Mouse (Mus musculus) cerebral cortex, adult 2 months (tissue): ENCODE results near the gene Ano4.

ENCODE experiments used
- WGBS: fragments of 180-500 bp; shearing (Covaris S2); methylation state at CpG from one replicate; pipeline ENCODE4 v1.1.7; 2018; 5-methylcytosine and 5-hydroxymethylcytosine counted together

Ano4 gene

DNA sequence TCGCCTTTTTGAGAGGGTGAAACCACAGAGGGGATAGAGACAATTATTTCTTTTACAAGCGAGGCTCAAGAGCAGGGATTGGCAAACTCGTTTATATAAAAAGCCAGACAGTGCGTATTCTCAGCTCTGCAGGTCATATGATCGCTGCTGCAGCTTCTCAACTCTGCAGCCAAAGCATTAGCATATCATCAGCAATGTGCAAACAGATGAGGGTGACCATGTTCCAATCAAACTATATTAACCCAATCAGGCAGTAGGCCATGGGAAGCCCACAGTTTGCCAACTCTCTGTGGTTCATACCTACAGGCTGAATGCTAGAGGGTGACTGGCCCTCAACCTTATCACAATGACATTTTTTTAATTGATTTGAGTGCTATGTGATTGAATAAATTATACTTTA is 64.2 kb downstream of the Ano4 start:
- WGBS, result 57% methylated on average over 5 of the region's 5 CpGs

DNA sequence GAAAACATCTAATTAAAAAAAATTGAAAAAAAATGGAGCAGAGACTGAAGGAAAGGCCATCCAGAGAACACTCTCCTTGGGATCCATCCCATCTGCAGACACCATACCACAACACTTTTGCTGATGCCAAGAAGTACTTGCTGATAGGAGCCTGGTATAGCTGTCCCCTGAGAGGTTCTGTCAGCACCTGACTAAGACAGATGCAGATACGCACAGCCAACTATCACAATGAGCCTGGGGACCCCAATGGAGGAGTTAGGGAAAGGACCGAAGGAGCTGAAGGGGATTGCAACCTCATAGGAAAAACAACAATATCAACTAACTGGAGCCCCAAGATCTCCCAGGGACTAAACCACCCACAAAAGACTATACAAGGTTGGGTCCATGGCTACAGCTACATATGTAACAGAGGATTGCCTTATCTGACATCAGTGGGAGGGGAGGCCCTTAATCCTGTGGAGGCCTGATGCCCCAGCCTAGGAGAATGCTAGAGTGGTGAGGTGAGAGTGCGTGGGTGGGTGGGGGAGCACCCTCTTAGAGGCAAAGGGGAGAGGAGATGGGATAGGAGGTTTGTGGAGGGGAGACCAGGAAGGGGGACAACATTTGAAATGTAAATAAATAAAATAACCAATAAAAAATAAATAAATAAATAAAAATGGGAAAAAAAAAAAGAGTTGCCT is 71.4 kb downstream of the Ano4 start:
- WGBS, result 94% methylated on average over 3 of the region's 3 CpGs

DNA sequence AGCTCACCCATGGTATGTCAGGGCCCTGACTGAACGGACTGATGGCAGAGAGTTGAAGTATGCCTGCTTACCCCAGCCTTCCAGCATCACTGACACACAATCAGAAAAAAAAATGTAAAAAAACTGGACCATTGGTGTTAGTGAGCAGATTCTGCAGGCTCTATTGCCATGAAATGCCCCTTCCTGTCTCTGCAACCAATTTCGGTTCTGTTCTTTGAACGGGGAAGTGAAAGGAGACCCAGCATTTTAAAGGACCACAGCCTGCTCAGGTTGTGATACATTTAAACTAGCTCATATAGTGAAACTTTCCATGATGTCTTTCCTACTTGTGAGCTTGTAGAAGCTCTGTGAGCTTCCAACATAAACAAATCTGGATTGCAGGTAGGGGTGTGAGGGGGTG is 77.2 kb downstream of the Ano4 start:
- WGBS, result 86% methylated on average over 3 of the region's 3 CpGs

DNA sequence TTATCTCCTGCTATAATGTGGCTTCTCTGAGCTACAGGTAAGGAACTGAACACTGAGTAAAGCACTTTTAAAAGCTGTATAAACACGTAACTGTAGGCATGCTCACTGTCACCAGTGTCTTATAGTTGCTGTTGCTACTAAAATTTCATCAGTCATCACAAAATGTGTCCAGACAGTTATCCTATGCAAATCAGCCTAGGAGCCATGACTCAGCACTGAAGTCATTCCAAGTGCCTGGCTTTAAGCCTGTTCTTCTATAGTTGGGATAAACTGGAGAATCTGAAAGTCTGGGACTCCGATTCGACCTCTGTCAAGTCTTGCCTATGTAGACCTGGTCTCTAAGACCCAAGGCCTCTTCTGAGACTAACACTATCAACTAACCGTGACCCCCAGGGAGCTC is 81.2 kb downstream of the Ano4 start:
- WGBS, result 48% methylated on average over 4 of the region's 4 CpGs

DNA sequence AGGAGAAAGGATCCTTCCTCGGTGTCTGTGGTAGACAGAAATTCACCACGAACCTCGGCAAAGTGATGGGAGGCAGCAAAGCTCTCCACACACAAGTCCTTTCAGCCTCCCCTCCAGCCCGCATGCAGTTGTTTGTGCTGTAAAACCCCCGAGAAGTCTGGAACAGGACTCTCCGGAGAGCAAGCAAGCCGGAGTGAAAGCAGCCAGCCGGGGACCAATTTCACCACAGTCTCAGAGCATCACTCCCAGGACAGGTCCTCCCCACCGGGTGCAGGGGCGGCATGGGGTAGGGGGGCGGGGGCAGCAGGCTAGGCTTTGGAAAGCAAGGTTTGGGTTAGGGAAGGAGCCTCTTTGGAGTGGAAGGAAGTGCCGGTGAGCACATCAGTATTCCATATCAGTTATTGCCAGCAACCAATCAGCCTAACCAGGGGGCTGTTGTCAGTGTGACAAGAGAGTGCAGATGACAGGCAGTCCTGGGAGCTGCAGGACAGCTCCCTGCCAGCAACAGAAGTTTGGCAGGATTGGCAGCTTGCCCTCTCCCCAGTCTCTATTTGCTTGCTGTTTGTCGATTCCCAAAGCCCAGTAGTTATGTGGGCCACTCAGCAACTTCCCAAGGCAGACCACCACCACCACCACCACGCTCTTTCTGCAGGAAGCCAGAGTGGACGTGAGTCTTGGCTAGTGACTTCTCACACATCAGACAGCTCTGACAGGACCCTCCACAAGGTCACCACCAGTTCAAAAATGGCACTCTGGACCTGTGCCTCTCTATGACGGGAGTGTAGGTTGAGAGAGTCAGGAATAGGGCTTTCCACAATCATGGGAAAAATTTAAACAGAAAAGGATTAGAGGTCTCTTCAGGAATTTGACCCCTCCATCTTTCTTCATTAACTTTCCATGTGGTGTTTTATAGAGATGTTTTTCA is 86.8 kb downstream of the Ano4 start:
- 7% methylated on average over 16 of the region's 16 CpGs for WGBS

DNA sequence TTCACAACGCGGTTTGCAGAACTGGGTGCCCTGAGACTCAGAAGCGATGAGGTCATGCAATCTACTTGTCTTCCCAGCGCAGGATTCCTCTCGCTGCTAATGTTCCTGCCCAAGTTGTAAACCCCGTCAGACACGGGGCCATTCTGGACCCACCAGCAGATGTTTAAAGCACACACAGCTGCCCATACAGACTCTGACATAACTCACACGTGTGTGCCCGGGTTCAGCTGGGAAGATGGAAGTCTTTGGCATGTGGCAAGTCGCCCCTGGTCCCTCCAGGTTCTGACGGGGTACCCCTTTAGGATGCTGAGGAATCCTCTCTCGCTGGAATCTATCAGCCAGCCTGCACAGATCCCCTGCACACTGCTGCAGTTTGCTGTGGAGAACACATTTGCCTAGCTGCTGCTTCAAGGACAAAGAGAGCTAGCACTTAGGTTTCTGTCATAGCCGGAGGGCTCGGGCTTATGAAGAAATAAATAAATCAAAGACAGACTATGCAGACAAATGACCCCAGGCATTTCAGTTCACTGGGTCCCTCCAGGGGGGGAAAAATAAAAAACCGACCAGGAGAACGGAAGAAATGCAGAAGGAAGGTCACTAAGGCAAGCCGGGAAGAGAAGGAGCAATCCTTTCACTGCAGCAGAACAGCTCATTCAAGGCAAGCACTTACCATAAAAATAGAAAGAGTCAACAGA is 87.7 kb downstream of the Ano4 start:
- WGBS, result 2% methylated on average over 17 of the region's 17 CpGs

DNA sequence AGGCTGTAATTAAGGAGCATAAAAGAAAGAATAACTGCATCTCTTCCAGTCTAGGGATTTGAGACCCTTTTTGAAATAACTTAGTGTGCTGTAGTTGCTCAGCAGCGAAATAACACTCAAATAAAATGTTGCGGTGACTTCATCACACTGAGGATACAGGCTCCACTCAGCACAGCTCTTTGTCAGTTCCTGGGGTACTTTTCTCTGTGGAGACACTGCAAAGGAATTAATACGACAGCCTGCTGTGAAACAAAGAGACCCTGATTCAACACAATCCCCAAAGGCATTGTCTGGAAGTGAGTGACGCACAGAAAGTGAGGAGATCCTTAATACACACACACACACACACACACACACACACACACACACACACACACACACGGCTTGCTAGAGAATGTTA is 89.8 kb downstream of the Ano4 start:
- whole genome bisulfite sequencing, result 51% methylated on average over 5 of the region's 5 CpGs

DNA sequence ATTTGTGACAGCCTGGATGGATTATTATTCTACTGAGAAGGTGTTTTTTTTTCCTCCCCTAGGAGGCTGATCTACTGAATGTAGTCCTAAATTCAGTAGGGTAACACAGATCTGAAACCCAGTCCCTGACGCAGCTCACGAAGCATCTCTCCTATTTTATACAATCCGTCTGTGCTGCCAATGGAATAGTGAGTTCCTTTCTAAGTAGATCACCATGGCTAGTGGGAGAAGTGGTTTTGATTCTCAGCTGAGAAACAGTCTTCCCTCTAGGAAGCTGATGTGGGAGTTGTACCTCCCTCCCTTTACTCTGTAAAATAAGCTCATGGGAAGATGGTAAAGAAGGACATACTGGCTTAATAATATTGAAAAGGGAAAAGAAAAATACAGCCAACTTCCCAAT is 90.8 kb downstream of the Ano4 start:
- 28% methylated on average over 3 of the region's 3 CpGs for WGBS

DNA sequence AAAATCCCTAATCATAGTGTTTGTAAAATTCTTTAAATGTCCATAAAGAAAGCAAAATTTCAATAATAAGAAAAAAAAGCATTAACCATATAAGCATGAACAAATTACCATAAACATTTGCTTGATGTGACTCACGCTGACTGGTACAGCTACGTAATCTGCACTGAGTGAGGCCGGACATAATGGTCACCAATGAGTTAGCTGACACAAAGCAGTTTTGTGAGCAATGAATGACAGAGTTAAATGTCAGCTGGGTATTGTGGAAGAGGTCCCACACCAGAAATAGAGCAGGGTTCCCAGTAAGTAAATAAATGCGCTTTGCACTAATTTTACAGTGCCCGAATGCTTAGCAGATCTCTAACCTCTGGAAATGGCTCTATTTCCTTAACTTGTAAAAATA is 91.9 kb downstream of the Ano4 start:
- WGBS, result 81% methylated on average over 5 of the region's 5 CpGs

DNA sequence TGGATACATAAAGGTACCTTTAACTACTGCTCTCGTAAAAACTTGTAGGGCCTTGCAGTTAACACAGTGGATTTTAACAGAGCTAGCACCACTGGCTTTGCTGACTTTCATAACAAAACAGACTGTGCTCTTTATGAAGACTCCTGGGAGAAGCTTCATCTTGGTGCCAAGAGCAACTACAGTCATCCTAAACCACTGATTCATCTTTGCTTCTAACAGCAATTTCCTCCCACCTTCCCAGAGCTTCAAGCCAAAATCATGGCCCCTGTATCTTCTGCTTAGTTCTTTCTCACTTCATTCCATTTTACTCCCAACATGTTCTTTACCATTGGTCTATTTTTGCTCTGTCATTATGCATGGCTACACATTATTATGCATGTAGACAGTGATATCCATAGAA is 100.8 kb downstream of the Ano4 start:
- 54% methylated on average over 1 of the region's 1 CpGs for WGBS

DNA sequence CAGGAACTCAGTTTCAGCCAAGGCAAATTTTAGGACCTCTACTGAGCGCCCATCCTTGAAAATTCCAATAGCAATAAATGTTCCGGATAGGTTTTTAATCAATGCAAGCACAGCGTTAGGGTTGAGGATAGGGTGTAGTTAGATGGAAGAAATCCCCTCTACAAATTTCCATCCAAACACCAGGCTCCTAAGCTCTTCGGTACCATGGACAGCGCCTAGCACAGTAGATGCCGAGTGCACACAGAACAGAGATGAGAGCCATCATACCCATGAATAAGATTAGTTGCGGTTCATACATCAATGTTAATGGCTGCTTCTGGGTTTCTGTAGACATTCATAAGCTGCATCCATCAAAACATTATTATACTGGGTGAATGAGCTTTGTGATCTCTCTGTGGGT is 120.0 kb downstream of the Ano4 start:
- WGBS, result 61% methylated on average over 7 of the region's 7 CpGs

DNA sequence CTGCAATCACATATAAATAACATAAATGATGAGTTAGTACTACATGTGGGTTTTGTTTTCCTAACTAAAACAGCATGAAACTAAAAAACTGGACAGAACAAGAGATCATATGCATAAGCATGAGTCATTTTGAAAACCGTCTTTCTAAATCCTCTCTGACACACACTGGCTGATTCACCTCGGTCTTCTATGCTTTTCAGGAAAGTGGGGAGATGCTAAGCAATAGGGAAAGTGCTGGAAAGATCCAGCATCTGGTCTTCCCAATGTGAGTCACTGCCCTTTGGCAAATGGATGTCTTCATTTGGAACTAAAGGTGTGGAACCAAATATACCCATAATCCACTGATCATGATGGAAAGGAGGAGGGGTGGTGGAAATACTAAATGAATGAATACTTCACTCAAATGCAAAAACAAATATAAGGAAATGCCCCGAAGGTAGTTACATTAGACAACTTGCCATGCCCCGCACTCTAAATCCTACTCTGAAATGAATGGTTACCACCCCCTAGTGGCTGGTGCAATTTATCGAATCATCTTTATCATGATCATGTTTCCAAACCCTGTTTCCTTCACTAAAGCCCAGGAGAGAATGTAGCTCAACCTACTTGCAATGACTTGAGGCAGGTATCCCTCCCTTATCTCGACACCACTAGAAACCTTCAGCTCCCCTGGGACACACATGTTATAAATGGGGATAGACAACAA is 122.1 kb downstream of the Ano4 start:
- 62% methylated on average over 6 of the region's 6 CpGs for WGBS

DNA sequence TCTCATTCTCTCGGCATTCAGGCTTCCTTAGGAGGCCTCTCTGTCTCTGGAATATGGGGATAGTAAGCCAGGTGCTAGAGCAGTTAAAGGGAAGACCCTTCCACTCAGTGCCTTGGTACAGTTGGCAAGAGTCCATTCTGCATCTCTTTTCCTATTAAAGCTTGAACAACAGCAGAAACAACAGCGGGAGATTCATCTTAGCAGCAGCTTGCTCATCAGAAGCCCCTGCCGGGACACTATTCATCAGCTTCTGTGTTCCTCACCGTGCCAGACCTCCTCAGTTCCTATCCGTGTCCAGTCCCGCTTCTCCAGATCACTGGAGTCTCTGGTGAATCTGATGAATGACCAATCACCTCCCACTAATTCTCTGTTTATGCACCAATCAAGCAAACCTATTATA is 128.5 kb downstream of the Ano4 start:
- 68% methylated on average over 6 of the region's 6 CpGs for WGBS

DNA sequence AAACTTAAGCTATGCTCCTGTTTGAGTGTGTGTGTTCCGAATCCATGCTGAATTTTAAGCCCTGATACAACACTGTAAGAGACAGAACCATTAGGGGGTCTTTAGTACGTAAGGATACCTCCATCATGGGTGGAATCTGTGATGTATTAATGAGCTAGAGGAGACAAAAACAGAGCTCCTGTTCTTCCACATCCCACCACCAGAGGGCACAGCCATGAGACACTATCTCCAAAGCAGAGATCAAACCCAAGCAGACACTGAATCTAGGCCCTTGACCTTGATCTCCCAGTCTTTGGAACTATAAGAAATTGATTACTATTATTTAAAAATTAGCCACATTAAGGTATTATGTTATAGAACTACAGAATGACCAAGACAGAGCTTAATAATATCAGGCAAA is 138.7 kb downstream of the Ano4 start:
- WGBS, result 62% methylated on average over 2 of the region's 2 CpGs

DNA sequence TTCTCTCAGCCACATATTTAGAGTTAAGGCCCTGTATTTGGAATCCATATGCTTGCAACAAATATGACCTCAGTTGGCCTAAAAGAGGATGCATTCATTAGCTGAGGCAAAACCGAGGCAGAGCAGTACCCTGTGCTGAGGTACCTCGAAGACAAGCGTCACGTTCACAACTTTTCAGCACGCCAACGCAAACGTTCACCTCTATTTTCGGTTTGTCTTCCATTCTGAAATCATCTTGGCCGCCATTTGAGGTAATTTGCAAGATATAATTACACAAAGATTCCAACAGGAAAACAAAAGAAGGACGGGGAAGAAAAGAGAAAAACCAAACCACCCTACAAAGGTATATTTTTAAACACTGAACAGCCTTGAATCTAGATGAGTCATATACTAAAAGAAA is 148.1 kb downstream of the Ano4 start:
- 54% methylated on average over 10 of the region's 10 CpGs for WGBS

DNA sequence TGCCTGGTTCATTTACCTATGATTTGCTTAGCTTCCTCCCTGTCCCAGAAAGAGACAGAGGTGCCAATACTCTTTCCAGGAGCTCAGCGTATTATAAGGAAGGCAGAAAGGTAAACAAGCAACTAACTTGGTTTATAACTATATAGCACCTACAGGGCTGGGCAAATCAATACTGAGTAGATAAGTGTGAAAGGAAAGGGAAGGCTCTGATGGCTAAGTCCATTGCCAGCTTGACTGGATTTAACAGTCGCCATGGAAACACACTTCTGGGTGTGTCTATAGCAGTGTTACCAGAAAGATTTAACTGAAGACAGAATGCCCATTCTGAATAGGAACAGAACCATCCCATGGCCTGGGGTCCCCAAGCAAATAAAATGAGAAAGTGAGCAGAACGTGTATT is 149.5 kb downstream of the Ano4 start:
- WGBS, result 71% methylated on average over 3 of the region's 3 CpGs

DNA sequence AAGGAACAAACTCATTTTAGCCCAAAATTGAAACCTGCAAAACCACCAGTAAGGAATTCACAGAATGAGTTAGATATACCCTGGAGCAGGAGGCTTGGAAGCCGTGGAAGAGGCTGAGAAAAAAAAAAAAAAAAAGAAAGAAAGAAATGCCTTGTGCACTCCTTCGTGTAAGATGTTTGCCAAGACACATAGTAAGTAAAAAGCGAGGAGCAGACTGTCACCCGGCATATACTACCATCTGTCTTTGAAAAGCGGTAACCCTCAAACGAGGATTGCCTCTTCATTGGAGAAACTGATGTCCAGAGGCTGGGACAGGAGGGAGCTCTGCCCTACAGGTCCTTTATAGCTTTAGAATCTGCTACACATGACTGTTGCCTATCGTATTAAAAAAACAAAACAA is 150.1 kb downstream of the Ano4 start:
- WGBS, result 43% methylated on average over 7 of the region's 7 CpGs

DNA sequence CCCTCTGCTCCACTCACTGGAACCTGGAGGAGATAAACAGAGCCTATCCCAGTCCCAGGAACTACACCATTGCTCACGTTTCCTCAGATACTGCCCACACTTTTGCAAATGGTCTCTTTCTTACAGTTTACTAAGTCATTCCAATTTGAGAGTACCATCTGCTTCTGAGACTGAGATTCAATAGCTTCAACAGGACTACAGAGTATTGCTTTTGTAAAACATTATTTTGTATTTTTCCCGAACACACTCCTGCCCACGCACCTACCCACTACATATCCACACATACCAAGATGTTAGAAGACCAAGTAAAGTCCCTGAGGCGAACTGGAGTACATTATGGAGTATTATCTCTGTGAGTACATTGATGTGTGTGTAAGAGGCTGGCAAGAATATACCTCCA is 166.6 kb downstream of the Ano4 start:
- 43% methylated on average over 4 of the region's 4 CpGs for WGBS

DNA sequence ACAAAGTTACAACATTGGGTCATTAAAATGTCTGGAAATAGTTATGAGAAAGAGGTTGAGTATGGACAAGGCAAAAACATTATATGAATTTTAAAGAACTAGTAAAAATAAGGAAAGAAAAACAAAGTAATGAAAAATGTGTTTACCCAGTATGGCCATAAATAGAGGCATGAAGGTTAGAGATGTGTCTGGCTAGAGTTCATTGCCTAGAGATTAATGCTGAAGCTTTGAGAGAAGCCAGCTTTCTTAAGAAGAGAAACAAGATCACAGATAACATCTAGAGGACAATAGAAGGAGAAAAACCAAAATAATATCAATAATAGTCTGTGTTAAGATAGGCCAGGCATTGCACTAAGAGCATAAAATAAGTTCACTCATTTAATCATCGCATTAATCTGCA is 180.0 kb downstream of the Ano4 start:
- WGBS, result 93% methylated on average over 1 of the region's 1 CpGs

DNA sequence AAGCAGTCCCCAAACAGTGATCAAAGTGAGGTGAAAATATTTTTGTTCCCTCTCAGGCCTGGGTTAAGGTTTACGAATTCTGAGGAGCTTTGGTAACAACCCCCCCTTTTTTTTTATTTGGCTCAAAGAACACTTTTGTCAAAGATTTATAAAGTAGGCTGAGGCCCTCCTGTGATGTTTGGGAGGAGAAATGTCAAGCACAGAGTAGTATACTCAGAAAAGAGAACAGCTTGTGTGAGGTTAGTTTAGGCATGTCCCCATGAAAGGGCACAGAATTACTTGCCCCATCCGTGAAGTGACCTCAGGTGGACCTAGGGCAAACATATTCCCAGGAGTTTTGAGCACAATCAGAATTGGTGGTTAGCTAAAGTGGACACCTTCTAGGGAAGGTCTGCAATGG is 189.1 kb downstream of the Ano4 start:
- WGBS, result 67% methylated on average over 2 of the region's 2 CpGs

DNA sequence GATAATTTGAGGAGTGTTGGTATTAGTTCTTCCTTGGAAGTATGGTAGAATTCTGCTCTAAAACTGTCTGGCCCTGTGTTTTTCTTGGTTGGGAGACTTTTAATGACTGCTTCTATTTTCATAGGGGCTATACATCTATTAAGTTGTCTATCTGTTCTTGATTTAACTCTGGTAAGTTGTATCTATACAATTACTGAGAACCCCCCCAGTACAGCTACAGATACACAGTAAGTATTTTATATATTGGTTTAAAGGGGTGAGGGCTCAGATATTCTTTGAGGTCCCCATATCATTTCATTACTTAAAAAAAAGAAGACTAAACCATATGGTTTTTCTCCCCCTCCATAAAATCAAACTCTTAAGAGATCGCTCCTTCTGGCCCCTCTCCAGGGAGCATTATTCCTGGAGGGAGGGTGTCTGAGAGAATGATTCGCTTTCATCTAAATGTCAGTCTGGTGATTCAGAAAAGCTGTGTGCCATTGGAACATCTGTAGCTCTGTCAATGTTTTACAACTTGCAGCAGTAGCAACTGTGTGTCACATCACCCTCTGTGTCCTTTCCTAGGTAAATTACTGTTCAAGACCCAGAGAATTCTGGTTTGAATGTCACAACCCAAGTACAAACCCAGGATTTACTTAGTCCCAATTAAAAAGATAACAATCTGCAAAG is 189.6 kb downstream of the Ano4 start:
- WGBS, result 45% methylated on average over 2 of the region's 2 CpGs

DNA sequence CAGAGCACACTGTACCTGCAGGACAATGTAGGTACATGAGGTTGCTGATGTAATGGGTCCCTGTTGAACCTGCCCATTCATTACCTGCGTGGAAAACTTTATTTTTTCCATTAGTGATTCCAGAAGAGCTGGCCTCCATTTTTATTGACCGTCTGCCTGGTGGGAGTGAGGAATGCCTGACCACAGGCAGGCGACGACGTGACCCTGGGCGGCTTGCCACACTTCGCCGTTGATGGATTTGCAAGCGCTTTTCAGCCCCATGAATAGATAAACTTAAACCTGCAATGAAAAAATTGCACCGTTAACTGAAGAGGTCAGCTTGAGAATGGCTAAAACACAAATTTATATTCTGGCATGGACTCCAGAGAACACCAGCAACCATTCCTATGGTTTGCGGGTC is 195.4 kb downstream of the Ano4 start:
- WGBS, result 88% methylated on average over 11 of the region's 11 CpGs
